Mouse (Mus musculus): ENCODE measurements around the gene Cdkn2aip.
A peak's percentile ranks its signal among the peaks of the same experiment; 100 is the strongest.

GRCm38 (mm10) chr8:47750096-47750495 is 36.4 kb upstream of the Cdkn2aip start:
- TF ChIP-seq CHD1 (IDR thresholded peaks at IDR 0.05; ENCODE audit: low read depth, low read length) (no peak), USF2 (IDR thresholded peaks at IDR 0.05; ENCODE audit: borderline replicate concordance in 1 of 2, insufficient read depth in 1 of 2, low read depth in 1 of 2, low read length in 2 of 2) (no peak), MYB (IDR thresholded peaks at IDR 0.05; ENCODE audit: low read depth, low read length) (no peak), CTCF (IDR thresholded peaks at IDR 0.05 in 2 of 3, conservative IDR thresholded peaks at IDR 0.05 in 1 of 3; ENCODE audit: control insufficient read depth in 1 of 3, insufficient read depth in 1 of 3, low read depth in 2 of 3, low read length in 3 of 3, poor library complexity in 1 of 3, severe bottlenecking in 1 of 3) (peak; percentile 57 to 66 (median 58)), ZC3H11A (IDR thresholded peaks at IDR 0.05; ENCODE audit: low read depth, low read length) (no peak), ETS1 (IDR thresholded peaks at IDR 0.05; ENCODE audit: low read depth, low read length) (no peak), HCFC1 (IDR thresholded peaks at IDR 0.05; ENCODE audit: low read depth, low read length) (peak; percentile 59), RCOR1 (IDR thresholded peaks at IDR 0.05; ENCODE audit: low read depth, low read length) (no peak), POLR2A (IDR thresholded peaks at IDR 0.05; ENCODE audit: control insufficient read depth in 1 of 2, insufficient read depth in 1 of 2, low read depth in 1 of 2, low read length in 2 of 2, poor library complexity in 1 of 2) (no peak), ELF1 (IDR thresholded peaks at IDR 0.05; ENCODE audit: low read depth, low read length) (peak; percentile 84), JUND (IDR thresholded peaks at IDR 0.05; ENCODE audit: low read depth, low read length) (no peak), MAFK (IDR thresholded peaks at IDR 0.05; ENCODE audit: borderline replicate concordance, low read depth, low read length) (no peak), UBTF (IDR thresholded peaks at IDR 0.05; ENCODE audit: borderline replicate concordance, insufficient read depth, low read depth, low read length) (no peak), TAL1 (IDR thresholded peaks at IDR 0.05; ENCODE audit: low read length) (no peak)
